Mouse (Mus musculus): ENCODE results near the gene Oser1.

- TF ChIP-seq GATA1 (IDR thresholded peaks at IDR 0.05; ENCODE audit: borderline replicate concordance, low read length): no peak
- no peak for TF ChIP-seq FLI1 (IDR thresholded peaks at IDR 0.05; ENCODE audit: low read length)
These were observed 47.4 kb upstream of the Oser1 start for GRCm38 (mm10) chr2:163471710-163472465.

Measured in megakaryocyte, embryonic 14.5 days (primary cell).